17 mouse cellular contexts compared by ENCODE assay signal in the genomic region with DNA sequence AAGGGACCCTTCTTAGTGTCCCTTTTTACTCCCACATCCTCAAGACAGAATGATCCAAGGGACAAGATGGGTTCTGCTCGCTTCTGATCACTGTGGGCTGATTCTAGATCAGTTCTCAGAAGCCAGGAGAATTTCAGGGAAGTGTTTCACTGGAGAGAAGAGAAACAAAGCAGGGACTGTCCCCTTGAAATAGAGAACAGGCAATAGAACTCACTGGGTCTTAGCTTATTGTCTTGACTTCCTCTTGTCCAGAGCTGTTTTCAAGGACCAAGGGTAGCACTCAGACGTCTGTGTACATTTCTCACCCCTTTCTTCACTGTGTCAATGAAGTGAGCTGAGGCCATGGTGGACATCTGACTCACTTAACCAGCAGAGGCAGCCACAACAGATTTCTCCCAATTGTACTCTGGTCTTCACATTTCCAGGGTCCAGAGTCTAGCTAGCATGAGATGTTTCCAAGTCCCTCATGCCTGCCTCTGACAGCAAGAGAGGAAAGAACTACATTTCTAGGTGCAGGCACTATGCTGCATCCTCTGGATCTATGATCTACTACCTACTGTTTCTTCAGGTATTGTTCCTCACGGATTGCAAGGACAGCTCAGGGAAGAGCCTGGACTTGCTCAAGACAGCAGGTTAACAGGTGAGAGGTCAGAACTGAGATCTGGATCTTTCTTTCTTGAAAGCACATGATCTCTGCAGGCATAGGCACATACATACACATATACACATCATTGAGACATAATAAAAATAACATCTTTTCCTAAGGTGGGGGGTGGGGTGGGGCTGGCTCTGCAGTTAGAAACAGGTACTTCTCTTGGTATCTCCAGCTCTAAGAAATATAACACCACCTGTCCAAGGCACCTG.
DNase-seq lines count a peak whose midpoint lies in the region; ATAC-seq and TF ChIP-seq lines count a peak whose summit lies in the region.
"Had no signal": no experiment of that assay in that cellular context is flagged by ENCODE, and none has a peak within 500 bp of the region (broad histone marks: within the 10 kb centered on the region; RNA-seq: fewer than 3 reads in every experiment).

No protein-coding gene starts in this region.

- no peak for ATAC-seq in heart, postnatal 0 days (ENCODE audit: insufficient read depth, low read depth)
- ATAC-seq: forebrain, embryonic 16.5 days; midbrain, embryonic 13.5 days had no signal

- H3K9me3 ChIP-seq in heart, postnatal 0 days (replicated peaks; ENCODE audit: control insufficient read depth, low read length): no peaks in the 10 kb centered on the region
- H3K9me3 ChIP-seq: embryonic facial prominence, embryonic 12.5 days; hindbrain, embryonic 10.5 days; limb, embryonic 12.5 days; midbrain, embryonic 13.5 days had no signal

- no peaks in the 10 kb centered on the region for H3K36me3 ChIP-seq in heart, postnatal 0 days (replicated peaks; ENCODE audit: control insufficient read depth, insufficient read depth, low read length)
- H3K36me3 ChIP-seq: embryonic facial prominence, embryonic 12.5 days; hindbrain, embryonic 10.5 days; limb, embryonic 12.5 days; midbrain, embryonic 13.5 days had no signal

- intact Hi-C loops in heart, postnatal 36 days (cut with DNase I): no loop called here

- TF ChIP-seq EP300 in heart, postnatal 0 days (IDR thresholded peaks at IDR 0.05; ENCODE audit: low read depth): no peak

- peak overlapping the region; percentile 7; the same call in 1 of the 2 replicates for H3K27ac ChIP-seq in heart, postnatal 0 days (ENCODE audit: low read depth)
- H3K27ac ChIP-seq: embryonic facial prominence, embryonic 12.5 days; hindbrain, embryonic 10.5 days; limb, embryonic 12.5 days; macrophage; midbrain, embryonic 13.5 days had no signal

- WGBS in heart, postnatal 0 days: 66% methylated on average over 3 of the region's 3 CpGs
- WGBS in lung, adult 2 months: 55% methylated on average over 3 of the region's 3 CpGs

- no peak for DNase-seq in heart, postnatal 0 days (ENCODE audit: low spot score)
- no peak for DNase-seq in heart, postnatal 36 days
- peak; percentile 30 for DNase-seq in lung, postnatal 36 days
- DNase-seq in lung, adult 2 months: no peak
- DNase-seq in induced T-regulatory cell, adult 2 months (ENCODE audit: low read depth): peak; percentile 33
- no peak for DNase-seq in ovary, postnatal 10 days (ENCODE audit: low spot score)
- no peak for DNase-seq in thymus, postnatal 25 days
- DNase-seq: adrenal gland, postnatal 10 days; cerebellum, adult 18-20 months; thymus, postnatal 4 days had no signal

- TF ChIP-seq POLR2A in lung, adult 2 months (IDR thresholded peaks at IDR 0.05; ENCODE audit: borderline replicate concordance, extremely low read depth, low read depth, low read length): no peak

- H3K4me3 ChIP-seq in heart, postnatal 0 days (ENCODE audit: low read depth, low read length): no peak overlapping the region
- no peak overlapping the region for H3K4me3 ChIP-seq in lung, adult 2 months (replicated peaks; ENCODE audit: extremely low read depth, low read depth, low read length)
- H3K4me3 ChIP-seq: embryonic facial prominence, embryonic 12.5 days; hindbrain, embryonic 10.5 days; limb, embryonic 12.5 days; midbrain, embryonic 13.5 days had no signal

- H3K4me2 ChIP-seq in heart, postnatal 0 days (ENCODE audit: low read depth, low read length): no peak overlapping the region
- H3K4me2 ChIP-seq: embryonic facial prominence, embryonic 12.5 days; heart, embryonic 11.5 days; limb, embryonic 12.5 days; midbrain, embryonic 13.5 days had no signal

- TF ChIP-seq CTCF in heart, postnatal 0 days (IDR thresholded peaks at IDR 0.05; ENCODE audit: low read depth): no peak
- no peak for TF ChIP-seq CTCF in lung, adult 2 months (IDR thresholded peaks at IDR 0.05; ENCODE audit: insufficient read depth, low read length)

- H3K4me1 ChIP-seq in heart, postnatal 0 days (ENCODE audit: control insufficient read depth, insufficient read depth): peaks cover 47% of the 10 kb centered on the region
- H3K4me1 ChIP-seq in lung, adult 2 months (ENCODE audit: control insufficient read depth, insufficient read depth, low read length): peaks cover 17% of the 10 kb centered on the region

- no peak overlapping the region for H3K9ac ChIP-seq in heart, postnatal 0 days (replicated peaks; ENCODE audit: low read depth, low read length)
- H3K9ac ChIP-seq: embryonic facial prominence, embryonic 12.5 days; limb, embryonic 12.5 days; midbrain, embryonic 13.5 days had no signal

- no peaks in the 10 kb centered on the region for H3K27me3 ChIP-seq in heart, postnatal 0 days (ENCODE audit: control insufficient read depth, insufficient read depth, low read length)
- H3K27me3 ChIP-seq: embryonic facial prominence, embryonic 12.5 days; limb, embryonic 12.5 days; midbrain, embryonic 13.5 days had no signal

Comparison
In these comparisons a context has a peak if more than half of its experiments do, and no peak if none do; other contexts are left out.
1. DNase-seq: peak in lung, postnatal 36 days (single experiment) and induced T-regulatory cell, adult 2 months (single experiment); none in heart, postnatal 0 days (single experiment), heart, postnatal 36 days (0 of 2), lung, adult 2 months (single experiment), ovary, postnatal 10 days (single experiment) and thymus, postnatal 25 days (single experiment).